Mouse (Mus musculus) testis, adult 2 months (tissue): ENCODE results near the gene Arhgef28. TPM values are rescaled to one million over a fixed set of nuclear protein-coding genes. Genes with fewer than 3 reads are reported as not detected.

Experiments used
- H3K27ac ChIP-seq: fragments of 200-500 bp; 2 replicates; pipeline ENCODE4 v1.5.1; 2012; ENCODE audit warnings: low read depth, low read length; ENCODE audit not compliant: control insufficient read depth, insufficient read depth
- H3K27me3 ChIP-seq: fragments of 200-500 bp; 2 replicates; pipeline ENCODE4 v1.6.1; 2012; ENCODE audit warnings: mild to moderate bottlenecking, low read length, moderate library complexity; ENCODE audit not compliant: control insufficient read depth, insufficient read depth
- H3K36me3 ChIP-seq: fragments of 200-500 bp; 2 replicates; pipeline ENCODE4 v1.6.1; 2012; ENCODE audit warnings: mild to moderate bottlenecking, low read length; ENCODE audit not compliant: control insufficient read depth, insufficient read depth
- H3K4me1 ChIP-seq: fragments of 200-500 bp; 2 replicates; pipeline ENCODE4 v1.6.1; 2012; ENCODE audit warnings: low read length; ENCODE audit not compliant: control insufficient read depth, insufficient read depth
- H3K4me3 ChIP-seq: fragments of 200-500 bp; 2 replicates; pipeline ENCODE4 v1.5.1; 2012; ENCODE audit warnings: low read depth, mild to moderate bottlenecking, low read length, moderate library complexity, mixed read lengths; ENCODE audit not compliant: control insufficient read depth
- CTCF ChIP-seq: fragments of 200-500 bp; IDR thresholded peaks from 2 replicates; pipeline ENCODE4 v1.5.1; 2012; ENCODE audit warnings: low read depth, mild to moderate bottlenecking, inconsistent platforms, low read length, moderate library complexity; ENCODE audit not compliant: control insufficient read depth, insufficient read depth, insufficient replicate concordance
- POLR2A ChIP-seq: fragments of 200-500 bp; IDR thresholded peaks from 2 replicates; pipeline ENCODE4 v1.6.1; 2012; ENCODE audit warnings: low read depth, mild to moderate bottlenecking, inconsistent platforms, low read length, moderate library complexity; ENCODE audit not compliant: control insufficient read depth
- polyA plus RNA-seq: library from polyadenylated mRNA; depleted of rRNA; stranded (reverse); fragments of >200 nt; gene quantifications from 2 replicates; pipeline ENCODE4 v1.2.3, GENCODE M21; 2012

Arhgef28 gene
- polyA plus RNA-seq, 1 experiment, result 0.67 TPM

DNA sequence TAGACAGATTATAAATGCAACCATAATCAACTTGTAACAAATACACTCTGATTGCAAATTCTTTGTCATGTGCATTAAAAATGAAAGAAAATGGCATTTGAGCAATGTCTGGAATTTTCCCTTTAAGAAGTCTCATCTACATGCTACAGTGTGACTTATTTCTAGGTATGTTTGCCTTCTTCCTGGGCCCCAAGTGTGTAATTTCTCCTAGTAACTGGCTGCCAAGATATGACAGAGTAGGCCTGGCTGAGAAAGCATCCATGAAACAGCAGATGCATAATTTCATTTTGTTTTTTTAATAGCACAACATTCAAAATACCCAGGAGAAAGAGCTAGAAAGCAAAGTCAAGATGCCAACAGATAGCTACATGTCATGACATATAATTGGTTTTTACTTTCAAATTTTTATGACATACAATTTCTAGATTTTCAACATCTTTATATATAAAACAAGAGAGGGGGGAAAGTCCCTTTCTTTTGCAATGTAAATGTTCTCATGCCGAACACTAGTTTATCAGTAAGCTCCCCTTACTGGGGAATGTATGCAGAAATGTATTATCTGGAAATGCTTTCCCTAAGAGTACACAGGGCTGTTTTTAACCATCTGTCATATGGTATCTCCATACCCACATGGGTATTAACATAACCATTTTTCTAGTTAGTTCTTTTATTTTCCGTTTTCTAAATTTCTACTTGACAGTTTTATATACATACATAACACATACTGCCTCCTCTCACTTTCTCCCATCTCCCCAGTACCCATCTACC lies 201.4 kb downstream of the Arhgef28 start:
- Histone ChIP-seq H3K36me3 (no peaks in the 10 kb centered on the region), H3K4me1 (peaks cover 2% of the 10 kb centered on the region; the same call in 1 of the 2 replicates), H3K4me3 (no peak overlapping the region), H3K27me3 (no peaks in the 10 kb centered on the region), H3K27ac (no peak overlapping the region)
- TF ChIP-seq CTCF (no peak), POLR2A (no peak)

DNA sequence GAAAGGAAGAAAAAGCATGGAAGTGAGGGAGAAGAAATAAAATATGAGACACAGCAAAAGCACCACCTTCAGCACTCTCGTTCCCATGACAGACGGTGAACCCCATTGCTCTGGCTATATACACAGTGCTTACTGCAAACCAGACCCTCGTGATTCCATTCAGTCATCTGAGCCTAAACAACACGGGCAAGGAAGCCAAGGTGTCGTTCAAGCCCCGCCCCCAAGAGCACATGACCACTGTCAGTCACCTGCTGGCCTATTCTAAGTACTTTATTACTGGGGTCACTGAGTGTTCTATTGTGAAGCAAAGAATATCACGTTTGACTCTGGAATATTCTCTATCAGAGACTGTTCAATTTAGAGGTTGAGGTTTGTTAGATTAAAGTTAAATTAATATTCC lies 202.5 kb downstream of the Arhgef28 start:
- H3K36me3 ChIP-seq, result no peaks in the 10 kb centered on the region
- no peak overlapping the region for H3K4me3 ChIP-seq
- no peaks in the 10 kb centered on the region for H3K4me1 ChIP-seq
- H3K27me3 ChIP-seq, result no peaks in the 10 kb centered on the region
- TF ChIP-seq CTCF (no peak), POLR2A (no peak)
- H3K27ac ChIP-seq, result no peak overlapping the region

DNA sequence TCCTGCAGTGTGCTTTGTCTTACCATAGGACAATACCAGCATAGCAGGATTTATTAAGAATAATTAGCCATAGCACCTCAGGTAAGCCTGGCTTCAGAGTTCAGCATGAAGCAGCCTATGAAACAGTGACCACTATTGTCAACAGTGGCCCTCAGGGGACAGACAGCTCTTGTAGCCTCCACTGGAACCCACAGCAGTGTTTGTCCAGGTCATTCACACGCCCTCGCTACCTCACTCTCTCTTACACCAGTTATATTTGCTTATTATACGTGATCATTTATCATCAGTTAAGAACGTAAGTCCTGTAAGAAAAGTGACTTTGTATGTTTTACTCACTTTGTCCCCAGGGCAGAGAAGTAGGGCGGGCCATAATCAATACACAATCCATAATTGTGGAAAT lies 203.6 kb downstream of the Arhgef28 start:
- Histone ChIP-seq H3K4me3 (no peak overlapping the region), H3K36me3 (no peaks in the 10 kb centered on the region), H3K27ac (no peak overlapping the region), H3K27me3 (no peaks in the 10 kb centered on the region), H3K4me1 (no peaks in the 10 kb centered on the region)
- no peak for TF ChIP-seq CTCF
- TF ChIP-seq POLR2A, result no peak

DNA sequence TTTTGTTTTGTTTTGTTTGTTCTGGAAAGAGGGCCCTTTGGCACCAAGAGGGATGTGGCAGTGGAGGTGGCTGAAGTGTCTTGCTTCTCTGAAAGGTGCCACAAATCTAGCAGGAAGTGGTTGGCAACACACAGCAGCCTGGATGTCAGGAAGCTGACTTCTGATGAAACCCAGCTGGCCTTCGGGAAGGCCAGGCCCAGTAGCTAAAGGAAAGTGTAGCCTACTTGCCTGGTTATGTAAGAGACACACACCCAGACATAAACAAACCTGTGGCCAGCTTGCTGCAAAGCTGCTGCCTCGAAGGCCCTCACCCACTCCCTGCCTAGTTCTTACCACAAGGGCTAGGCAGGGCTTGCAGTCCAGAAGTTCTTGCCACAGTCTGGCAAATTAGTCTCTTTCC lies 204.1 kb downstream of the Arhgef28 start:
- Histone ChIP-seq H3K27me3 (no peaks in the 10 kb centered on the region), H3K4me3 (no peak overlapping the region), H3K36me3 (no peaks in the 10 kb centered on the region), H3K27ac (no peak overlapping the region), H3K4me1 (no peaks in the 10 kb centered on the region)
- TF ChIP-seq CTCF, result no peak
- TF ChIP-seq POLR2A, result no peak

DNA sequence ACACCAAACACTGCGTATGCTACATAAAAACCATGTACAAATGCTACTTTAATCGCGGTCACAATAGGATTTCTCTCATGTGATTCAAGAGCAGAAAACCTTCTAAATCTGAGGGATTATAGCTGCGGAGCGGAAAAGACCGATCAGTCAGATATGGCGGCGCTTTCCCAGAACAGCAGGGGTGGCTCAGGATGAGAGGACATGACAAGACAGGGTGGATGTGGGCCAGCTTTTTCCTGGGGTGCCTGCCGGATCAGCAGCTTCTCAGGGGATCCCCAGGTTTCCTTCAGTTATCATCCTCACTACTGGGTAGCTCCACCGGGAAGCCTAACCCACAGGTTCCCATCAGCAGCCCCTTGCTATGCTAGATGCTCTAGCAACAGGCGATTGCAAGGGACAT lies 204.5 kb downstream of the Arhgef28 start:
- TF ChIP-seq POLR2A, result no peak
- TF ChIP-seq CTCF, result no peak
- Histone ChIP-seq H3K27me3 (no peaks in the 10 kb centered on the region), H3K4me1 (no peaks in the 10 kb centered on the region), H3K4me3 (no peak overlapping the region), H3K36me3 (no peaks in the 10 kb centered on the region), H3K27ac (no peak overlapping the region)

DNA sequence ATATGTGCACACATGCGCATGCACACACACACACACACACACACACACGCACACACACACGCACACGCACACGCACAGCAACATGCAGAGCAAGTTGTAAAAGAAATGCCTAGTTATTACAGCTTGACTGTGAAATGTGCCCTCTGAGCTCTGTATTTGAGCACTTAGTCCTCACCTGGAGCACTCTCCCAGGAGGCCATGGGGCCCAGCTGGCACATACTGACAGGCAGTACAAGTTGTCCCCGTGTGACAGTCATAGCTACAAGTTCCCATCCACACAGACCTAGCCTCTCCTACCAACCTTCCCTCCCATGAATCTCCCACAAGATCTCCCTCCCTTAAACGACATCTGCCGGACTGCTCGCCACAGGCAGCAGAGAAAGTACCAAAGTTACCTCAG lies 205.4 kb downstream of the Arhgef28 start:
- no peaks in the 10 kb centered on the region for H3K4me1 ChIP-seq
- H3K27ac ChIP-seq, result no peak overlapping the region
- no peaks in the 10 kb centered on the region for H3K36me3 ChIP-seq
- no peak overlapping the region for H3K4me3 ChIP-seq
- TF ChIP-seq POLR2A (no peak), CTCF (no peak)
- no peaks in the 10 kb centered on the region for H3K27me3 ChIP-seq

DNA sequence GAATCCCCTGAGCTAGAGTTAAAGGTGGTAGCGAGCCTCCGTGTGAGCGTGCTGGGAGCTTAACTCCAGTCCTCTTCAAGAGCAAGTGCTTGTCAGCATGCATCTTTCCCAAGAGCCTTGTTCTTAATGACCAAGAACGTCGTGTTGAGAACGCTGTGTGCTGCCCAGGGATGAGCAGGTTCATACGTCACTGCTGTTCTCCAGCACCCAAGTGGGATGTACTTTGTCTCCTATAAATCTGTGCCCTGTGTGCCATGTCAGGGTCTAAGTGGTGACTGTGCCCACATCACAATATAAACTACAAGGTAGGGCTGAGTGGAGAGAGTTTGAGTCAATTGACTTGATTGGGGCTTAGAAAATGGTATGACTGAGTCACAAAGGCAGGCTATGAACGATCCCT lies 207.1 kb downstream of the Arhgef28 start:
- Histone ChIP-seq H3K27ac (no peak overlapping the region), H3K36me3 (no peaks in the 10 kb centered on the region), H3K4me3 (no peak overlapping the region), H3K27me3 (no peaks in the 10 kb centered on the region), H3K4me1 (no peaks in the 10 kb centered on the region)
- TF ChIP-seq CTCF (no peak), POLR2A (no peak)
